Mouse (Mus musculus) ES-Bruce4 (cell line): ENCODE measurements around the gene Oxsr1. TPM values are rescaled to one million over a fixed set of nuclear protein-coding genes. Genes with fewer than 3 reads are reported as not detected.

Experiments
- H3K27ac ChIP-seq: 2 replicates; pipeline ENCODE4 v1.5.1; 2012; ENCODE audit warnings: low read length, inconsistent platforms; ENCODE audit not compliant: insufficient read depth
- H3K27me3 ChIP-seq: 2 replicates; pipeline ENCODE4 v1.6.1; 2012; ENCODE audit warnings: mild to moderate bottlenecking, low read length, inconsistent platforms; ENCODE audit not compliant: control insufficient read depth, poor library complexity, insufficient read depth, severe bottlenecking
- H3K36me3 ChIP-seq: 2 replicates; pipeline ENCODE4 v1.6.1; 2012; ENCODE audit warnings: inconsistent platforms, mild to moderate bottlenecking, low read length, moderate library complexity; ENCODE audit not compliant: control insufficient read depth, poor library complexity, insufficient read depth, severe bottlenecking
- H3K4me1 ChIP-seq: one replicate; pipeline ENCODE4 v1.8.1; 2011; ENCODE audit warnings: low read length; ENCODE audit not compliant: control insufficient read depth, insufficient read depth
- H3K4me3 ChIP-seq: 2 replicates; pipeline ENCODE4 v1.5.1; 2011; ENCODE audit warnings: low read depth, mild to moderate bottlenecking, low read length
- H3K9ac ChIP-seq: 2 replicates; pipeline ENCODE4 v1.6.1; 2012; ENCODE audit warnings: low read depth, mild to moderate bottlenecking, inconsistent platforms; ENCODE audit not compliant: poor library complexity, severe bottlenecking
- H3K9me3 ChIP-seq: replicated peaks from 2 replicates; pipeline ENCODE4 v1.6.1; 2012; ENCODE audit warnings: mild to moderate bottlenecking, low read length, inconsistent platforms; ENCODE audit not compliant: control insufficient read depth, poor library complexity, insufficient read depth, severe bottlenecking
- CTCF ChIP-seq: IDR thresholded peaks from one replicate; pipeline ENCODE4 v1.8.1; 2011; ENCODE audit warnings: low read depth, low read length
- EP300 ChIP-seq: IDR thresholded peaks from 2 replicates; pipeline ENCODE4 v1.6.1; 2011; ENCODE audit warnings: low read depth, low read length; ENCODE audit not compliant: insufficient read depth
- POLR2A ChIP-seq: IDR thresholded peaks from one replicate; pipeline ENCODE4 v1.8.1; 2011; ENCODE audit warnings: low read length; ENCODE audit not compliant: insufficient read depth
- polyA plus RNA-seq: library from polyadenylated mRNA; stranded (reverse); fragments of >200 nt; gene quantifications from 2 replicates; pipeline ENCODE4 v1.2.4, GENCODE M21; 2011; ENCODE audit warnings: low read depth; ENCODE audit not compliant: missing spikeins, insufficient read depth, insufficient read length

Oxsr1 gene
- polyA plus RNA-seq, 1 experiment, result 86.3 TPM

DNA sequence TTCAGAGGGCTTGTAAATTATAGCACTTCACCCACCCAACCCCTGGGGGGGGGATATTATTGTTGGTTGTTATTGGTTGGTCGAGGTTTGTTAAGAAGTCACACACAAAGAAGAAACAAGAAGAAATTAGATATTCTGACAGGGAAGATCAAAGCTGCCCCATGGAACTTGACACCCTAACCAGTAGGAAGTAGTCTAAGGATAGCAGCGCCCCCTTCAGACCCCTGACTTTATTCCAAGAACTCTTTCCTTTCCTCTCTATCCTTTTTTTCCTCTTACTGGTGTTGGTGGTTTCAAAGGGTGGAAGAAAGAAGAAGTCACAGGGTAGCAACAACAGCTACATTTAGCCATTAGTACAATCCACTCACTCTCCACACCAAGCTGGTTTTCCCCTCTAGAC lies 68.0 kb downstream of the Oxsr1 start:
- no peaks in the 10 kb centered on the region for H3K4me1 ChIP-seq
- no peak overlapping the region for H3K27ac ChIP-seq
- H3K4me3 ChIP-seq, result no peak overlapping the region
- no peaks in the 10 kb centered on the region for H3K9me3 ChIP-seq
- TF ChIP-seq POLR2A (no peak), CTCF (no peak), EP300 (no peak)
- no peaks in the 10 kb centered on the region for H3K27me3 ChIP-seq
- H3K9ac ChIP-seq, result no peak overlapping the region
- peaks cover 52% of the 10 kb centered on the region for H3K36me3 ChIP-seq

DNA sequence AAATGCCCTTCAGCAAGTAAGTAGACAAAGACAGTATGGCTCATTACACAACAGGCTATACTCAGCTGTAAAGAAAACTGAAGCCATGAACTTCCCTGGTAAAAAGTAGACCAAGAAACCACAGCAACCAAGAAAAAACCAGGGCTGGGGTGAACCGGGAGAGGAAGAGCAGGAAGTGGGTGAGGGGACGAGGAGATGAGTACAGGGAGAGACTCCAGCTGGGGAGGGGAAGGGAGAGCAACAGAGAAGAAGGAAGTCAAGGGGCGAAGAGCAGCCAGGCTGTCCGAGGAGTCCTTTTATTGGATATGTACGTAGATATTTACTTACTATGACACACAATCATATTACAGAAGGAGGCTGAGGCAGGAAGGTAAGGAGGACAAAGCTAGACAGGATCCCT lies 74.2 kb downstream of the Oxsr1 start:
- Histone ChIP-seq H3K36me3 (peaks cover 42% of the 10 kb centered on the region), H3K9me3 (no peaks in the 10 kb centered on the region), H3K4me1 (no peaks in the 10 kb centered on the region), H3K27ac (no peak overlapping the region), H3K9ac (no peak overlapping the region), H3K27me3 (no peaks in the 10 kb centered on the region), H3K4me3 (no peak overlapping the region)
- TF ChIP-seq CTCF (no peak), EP300 (no peak), POLR2A (no peak)

DNA sequence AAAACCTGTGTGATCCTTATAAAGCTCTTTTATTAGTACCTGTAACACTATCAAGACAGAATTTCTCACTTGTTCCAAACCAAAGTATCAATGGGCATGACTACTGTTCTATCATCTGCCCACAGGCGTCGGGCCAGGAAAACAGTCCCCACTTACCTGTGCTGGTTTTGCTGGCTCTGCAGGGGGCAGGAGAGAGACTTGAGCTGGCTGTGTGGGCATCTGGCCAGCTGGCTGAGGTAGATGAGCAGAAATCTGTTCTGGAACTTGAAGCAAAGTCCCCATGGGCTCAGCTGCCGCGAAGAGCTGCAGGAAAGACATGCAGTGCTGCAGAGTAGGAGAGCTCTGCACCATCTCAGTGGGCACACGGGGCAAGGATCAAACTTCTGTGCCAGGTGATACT lies 75.4 kb downstream of the Oxsr1 start:
- TF ChIP-seq CTCF, result no peak
- no peak for TF ChIP-seq POLR2A
- TF ChIP-seq EP300, result no peak
- H3K36me3 ChIP-seq, result peaks cover 50% of the 10 kb centered on the region
- no peaks in the 10 kb centered on the region for H3K9me3 ChIP-seq

DNA sequence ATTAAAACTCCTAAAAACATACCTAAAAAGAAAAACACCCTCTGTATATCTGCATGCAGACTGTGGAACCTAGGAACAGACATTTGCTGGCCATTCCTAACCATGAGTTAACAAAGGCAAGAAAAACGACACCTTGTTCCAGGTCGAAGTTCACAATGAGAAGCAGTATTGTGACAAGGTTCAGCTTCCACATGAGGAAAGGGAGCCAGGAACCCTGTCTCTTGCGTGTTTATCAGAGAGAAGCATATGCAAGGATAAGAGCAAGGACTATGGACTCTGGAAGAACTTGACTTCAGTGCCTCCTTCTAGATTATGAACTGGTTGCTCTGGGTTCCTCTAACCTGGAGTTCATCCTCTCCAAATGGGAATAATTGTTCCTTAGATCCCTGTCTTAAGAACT lies 78.2 kb downstream of the Oxsr1 start:
- no peak overlapping the region for H3K4me3 ChIP-seq
- no peak for TF ChIP-seq CTCF
- TF ChIP-seq POLR2A, result no peak
- TF ChIP-seq EP300, result no peak
- no peaks in the 10 kb centered on the region for H3K9me3 ChIP-seq
- H3K9ac ChIP-seq, result no peak overlapping the region
- no peak overlapping the region for H3K27ac ChIP-seq
- peaks cover 46% of the 10 kb centered on the region for H3K36me3 ChIP-seq
- no peaks in the 10 kb centered on the region for H3K4me1 ChIP-seq
- H3K27me3 ChIP-seq, result no peaks in the 10 kb centered on the region

More for the DNA sequence above, 75.4 kb downstream of the Oxsr1 start:
- no peaks in the 10 kb centered on the region for H3K27me3 ChIP-seq
- no peak overlapping the region for H3K4me3 ChIP-seq
- no peak overlapping the region for H3K9ac ChIP-seq
- no peaks in the 10 kb centered on the region for H3K4me1 ChIP-seq
- H3K27ac ChIP-seq, result no peak overlapping the region

DNA sequence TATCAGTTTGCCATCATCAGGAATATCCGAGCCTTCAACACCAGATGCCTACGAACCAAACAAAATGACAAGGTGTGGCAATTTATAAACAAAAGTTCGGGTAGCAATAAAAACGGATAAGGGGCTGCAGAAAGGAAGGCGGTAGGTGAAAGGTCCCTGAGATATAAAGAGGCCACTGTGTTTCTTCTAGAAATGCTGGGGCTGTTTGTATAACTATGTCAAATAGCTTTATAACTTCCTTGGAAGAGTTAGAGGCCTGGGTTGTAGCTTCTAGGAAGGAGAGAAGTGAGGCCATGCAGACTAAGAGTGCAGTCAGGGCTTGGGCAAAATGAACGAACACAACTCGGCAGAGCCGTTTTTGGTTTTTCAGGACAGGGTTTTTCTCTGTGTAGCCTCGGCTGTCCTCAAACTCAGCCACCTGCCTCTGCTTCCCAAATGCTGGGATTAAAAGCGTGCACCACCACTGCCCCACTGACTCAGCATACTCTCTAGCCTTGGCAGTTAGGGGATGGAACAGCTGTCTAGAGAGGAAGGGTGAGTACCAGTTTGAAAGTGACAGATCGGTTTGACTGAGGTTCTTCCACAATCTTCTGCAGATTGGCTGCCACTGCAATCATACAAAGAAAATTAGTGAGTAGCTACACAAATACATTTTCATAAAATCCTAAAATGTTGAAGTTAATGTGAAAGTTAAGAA lies 80.9 kb downstream of the Oxsr1 start:
- H3K9me3 ChIP-seq, result no peaks in the 10 kb centered on the region
- TF ChIP-seq CTCF (no peak), POLR2A (no peak), EP300 (no peak)
- no peaks in the 10 kb centered on the region for H3K4me1 ChIP-seq
- no peak overlapping the region for H3K4me3 ChIP-seq
- H3K27me3 ChIP-seq, result no peaks in the 10 kb centered on the region
- H3K27ac ChIP-seq, result no peak overlapping the region
- H3K36me3 ChIP-seq, result peaks cover 42% of the 10 kb centered on the region
- no peak overlapping the region for H3K9ac ChIP-seq

DNA sequence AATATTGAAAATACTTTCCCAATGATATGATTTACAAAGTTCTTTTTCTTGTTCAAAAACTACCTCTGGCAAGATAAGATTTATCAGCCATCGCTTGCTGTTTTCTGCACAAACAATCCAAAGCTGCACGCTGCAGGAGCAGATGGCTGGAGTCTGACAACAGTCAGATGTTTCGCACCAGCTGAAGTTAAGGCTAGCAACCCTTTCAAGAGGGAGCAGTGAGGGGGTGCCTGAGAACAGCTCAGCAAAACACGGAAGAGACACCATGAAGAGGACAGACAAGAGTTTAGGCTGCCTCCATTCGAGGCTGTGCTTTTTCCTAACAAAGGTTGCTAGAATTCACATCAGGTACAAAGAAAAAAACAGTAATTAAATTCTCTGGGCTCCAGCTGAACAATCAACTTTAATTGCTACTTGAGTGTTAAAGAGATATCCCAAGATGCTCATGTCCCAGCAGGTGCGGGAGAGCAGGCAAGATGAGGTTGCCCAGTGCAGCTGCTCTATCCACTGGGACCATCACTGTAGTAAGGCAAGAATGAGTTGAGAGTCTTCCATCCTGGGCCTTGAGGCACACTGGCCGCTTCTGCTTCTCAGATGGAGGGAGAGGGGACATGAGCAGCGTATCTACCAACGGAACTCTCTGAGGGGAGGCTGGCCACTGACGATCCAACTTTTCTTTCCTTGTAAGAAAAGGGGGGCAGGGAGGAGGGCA lies 81.8 kb downstream of the Oxsr1 start:
- Histone ChIP-seq H3K27ac (no peak overlapping the region), H3K36me3 (peaks cover 38% of the 10 kb centered on the region), H3K27me3 (no peaks in the 10 kb centered on the region), H3K9me3 (no peaks in the 10 kb centered on the region), H3K4me3 (no peak overlapping the region), H3K4me1 (no peaks in the 10 kb centered on the region), H3K9ac (no peak overlapping the region)
- TF ChIP-seq POLR2A (no peak), EP300 (no peak), CTCF (no peak)
